Mouse (Mus musculus) adrenal gland (tissue): ENCODE measurements around the gene Palm2.

Experiments
- intact Hi-C: fragments of 180-260 bp; cut with DNase I; formaldehyde crosslinking; loops from one replicate; pipeline ENCODE4 v1.15.1; 2025

Gene Palm2

DNA sequence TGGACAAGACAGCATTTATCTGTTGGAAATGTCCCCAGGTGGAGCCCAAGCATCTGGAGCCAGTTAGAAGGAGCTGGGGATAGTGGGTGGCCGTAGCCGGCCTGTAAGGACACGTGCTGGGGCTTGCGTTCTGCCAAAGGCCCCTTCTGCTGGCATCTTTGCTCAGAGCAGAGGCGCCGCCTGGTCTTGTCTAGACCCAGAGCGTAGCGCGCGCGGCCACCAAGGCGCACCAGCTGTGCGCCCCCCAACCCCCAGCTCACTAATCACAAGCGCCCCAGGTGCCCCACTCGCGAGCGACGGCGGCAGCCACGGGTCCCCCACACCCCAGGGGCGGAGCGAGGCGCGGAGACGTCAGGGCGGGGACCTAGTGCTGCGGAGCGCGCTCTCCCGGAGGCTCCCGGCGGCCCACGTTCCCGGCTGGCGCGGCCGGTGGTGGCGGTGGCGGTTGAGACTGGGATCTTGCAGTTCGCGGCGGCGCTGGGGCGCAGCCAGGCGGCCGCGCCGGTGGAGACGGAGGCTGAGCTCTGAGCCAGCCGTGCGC lies 133.7 kb downstream of the Palm2 start, which contains the start of gene Pakap:
TSS of gene Pakap (plus strand) at position 514 of the 541 bp plus-strand sequence.
- intact Hi-C loops = loop anchor here (5.0 kb wide), 1 partner anchor 40 kb away; no protein-coding TSS in a partner anchor

DNA sequence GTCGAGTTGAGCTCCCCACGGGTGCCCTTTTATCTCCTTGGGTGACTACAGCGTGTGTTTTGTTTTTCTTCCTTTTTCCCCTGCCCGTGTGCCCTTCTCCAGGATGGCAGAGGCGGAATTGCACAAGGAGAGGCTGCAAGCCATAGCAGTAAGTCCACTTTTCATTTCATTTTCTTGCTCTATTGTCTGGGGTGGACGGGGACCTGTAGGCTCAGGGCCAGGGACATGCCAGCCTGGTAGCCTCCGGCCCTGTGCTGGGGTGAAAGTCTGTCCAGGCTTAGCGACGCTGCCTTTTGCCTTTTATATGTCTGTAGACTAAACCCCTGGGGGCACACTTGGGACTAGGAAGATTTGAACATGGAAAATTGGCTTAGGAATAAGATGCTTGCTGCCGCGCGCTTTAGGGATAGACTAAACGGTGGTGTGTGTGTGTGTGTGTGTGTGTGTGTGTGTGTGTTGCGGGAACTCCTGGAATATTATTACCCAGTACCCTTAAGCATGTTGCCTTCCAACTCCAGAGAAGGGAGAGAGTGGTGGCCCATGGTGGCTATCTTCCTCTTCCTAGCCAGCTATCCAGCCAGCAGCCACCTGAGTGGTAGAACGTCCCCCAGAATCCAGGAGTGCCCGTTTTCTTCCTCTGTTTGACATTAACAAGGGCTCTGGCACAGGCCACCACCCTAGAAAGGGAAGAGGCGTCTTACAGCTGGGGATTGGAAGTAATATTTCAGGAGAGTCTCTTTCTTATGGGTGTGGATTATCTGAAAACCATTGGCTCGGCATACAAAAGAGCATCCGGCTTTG lies 134.4 kb downstream of the Palm2 start:
- intact Hi-C loops = loop anchor here (5.0 kb wide), 1 partner anchor 39 kb away; no protein-coding TSS in a partner anchor

GRCm38 (mm10) chr4:57569069-57569355 lies 135.0 kb downstream of the Palm2 start:
- intact Hi-C loops = loop anchor here (5.0 kb wide), 1 partner anchor 38 kb away; no protein-coding TSS in a partner anchor

GRCm38 (mm10) chr4:57569711-57570110 lies 135.7 kb downstream of the Palm2 start:
- intact Hi-C loops = loop anchor here (5.0 kb wide), 1 partner anchor 38 kb away; no protein-coding TSS in a partner anchor

DNA sequence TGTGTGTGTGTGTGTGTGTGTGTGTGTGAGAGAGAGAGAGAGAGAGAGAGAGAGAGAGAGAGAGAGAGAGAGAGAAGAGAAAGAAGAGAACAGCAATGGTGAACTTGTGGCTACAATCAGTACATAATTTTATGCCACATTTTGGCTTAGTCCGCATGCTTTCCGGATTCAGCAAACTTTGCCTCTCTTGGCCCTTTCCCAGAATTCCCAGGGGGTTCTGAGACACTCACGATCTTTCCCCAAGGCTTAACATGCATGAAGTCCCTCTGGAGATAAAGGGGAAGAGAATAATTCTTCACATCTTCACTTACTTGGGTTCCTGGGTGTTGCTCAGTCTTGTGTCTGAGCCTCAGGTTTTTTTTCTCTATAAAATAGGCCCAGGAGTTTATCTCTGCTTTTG lies 136.2 kb downstream of the Palm2 start:
- intact Hi-C loops = no loop called here

DNA sequence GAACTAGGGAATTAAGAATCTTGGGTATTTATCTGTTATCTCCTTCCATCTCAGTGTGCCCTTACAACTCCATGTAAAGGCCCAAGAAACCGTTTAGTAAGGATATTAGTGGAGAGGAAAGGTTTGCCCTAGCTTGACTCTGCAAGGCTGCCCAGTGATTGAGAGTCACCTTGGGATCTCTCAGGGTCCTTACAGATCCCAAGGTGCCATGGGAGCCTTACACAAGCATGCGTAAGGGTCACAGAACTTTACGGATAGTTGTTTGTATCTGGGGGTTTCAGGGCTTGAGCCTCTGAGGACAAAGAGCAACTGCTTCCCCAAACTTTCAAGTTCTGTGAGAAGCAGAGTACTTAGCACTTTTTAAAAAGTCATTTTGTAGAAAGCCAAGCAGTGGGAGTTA lies 140.1 kb downstream of the Palm2 start:
- intact Hi-C loops = no loop called here

DNA sequence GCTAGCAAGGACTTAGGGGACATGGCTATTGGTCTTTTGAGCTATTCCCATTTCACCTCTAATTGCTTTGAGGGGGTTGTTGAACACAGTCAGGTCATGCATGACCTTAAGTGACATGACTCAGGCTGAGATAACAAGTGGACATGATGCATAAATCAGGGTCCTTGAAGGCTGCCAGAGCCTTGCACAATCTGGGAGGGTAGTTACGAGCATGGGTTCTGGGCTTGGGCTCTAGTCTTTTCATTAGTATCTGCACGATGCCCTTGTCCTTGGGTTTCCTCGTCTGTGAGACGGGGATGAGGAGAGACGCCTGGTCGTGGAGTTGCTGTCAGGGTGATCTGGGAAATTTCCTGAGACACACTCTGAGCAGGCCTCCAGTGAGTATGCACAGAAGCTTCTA lies 140.6 kb downstream of the Palm2 start:
- intact Hi-C loops = no loop called here

GRCm38 (mm10) chr4:57575686-57576085 lies 141.6 kb downstream of the Palm2 start:
- intact Hi-C loops = no loop called here

DNA sequence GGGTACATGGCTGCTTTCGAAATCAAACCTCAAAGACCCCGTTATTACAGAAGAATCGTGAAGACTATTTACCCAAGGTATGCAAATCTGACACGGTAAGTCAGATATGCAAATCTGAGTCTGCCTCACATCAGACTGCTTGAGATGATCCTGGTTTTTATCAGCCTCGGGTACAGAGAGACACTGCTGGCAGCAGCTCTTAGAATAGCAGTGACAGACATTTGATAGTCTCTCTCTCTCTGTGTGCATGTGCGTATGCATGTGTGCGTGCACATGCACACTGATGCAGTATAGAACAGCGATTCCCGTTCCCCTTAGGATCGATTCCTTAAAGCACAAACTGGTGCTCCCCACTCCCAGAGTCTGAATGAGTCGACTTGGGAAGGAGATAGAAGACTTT lies 142.0 kb downstream of the Palm2 start:
- intact Hi-C loops = no loop called here

GRCm38 (mm10) chr4:57579683-57580082 lies 145.6 kb downstream of the Palm2 start:
- intact Hi-C loops = no loop called here

- intact Hi-C loops = no loop called here
Measured at GRCm38 (mm10) chr4:57585281-57585800, 151.3 kb downstream of the Palm2 start.

GRCm38 (mm10) chr4:57586933-57587658 lies 153.0 kb downstream of the Palm2 start:
- intact Hi-C loops = no loop called here

DNA sequence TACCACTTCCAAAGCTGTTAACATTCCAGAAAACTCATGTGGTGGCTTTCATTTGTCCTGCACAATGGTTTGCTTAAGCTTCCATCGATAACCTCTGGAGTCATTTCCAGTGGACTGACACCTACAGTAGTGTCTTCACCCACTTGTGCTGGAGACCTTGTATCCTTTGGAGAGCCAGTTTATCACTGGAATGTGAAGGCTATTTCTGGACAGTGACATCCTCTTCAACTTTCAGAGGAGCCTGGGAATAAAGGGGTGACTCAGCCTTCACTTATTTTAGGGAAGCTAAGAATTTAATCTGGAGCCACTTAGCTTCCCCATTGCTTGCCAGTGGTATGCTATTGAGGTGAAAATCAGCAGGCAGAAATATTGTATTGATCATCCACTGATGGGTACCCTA lies 154.3 kb downstream of the Palm2 start:
- intact Hi-C loops = no loop called here

- intact Hi-C loops = no loop called here
Measured at GRCm38 (mm10) chr4:57592751-57593150, 158.7 kb downstream of the Palm2 start.

GRCm38 (mm10) chr4:57599946-57600345 lies 165.9 kb downstream of the Palm2 start:
- intact Hi-C loops = loop anchor here (10.0 kb wide), 1 partner anchor 235 kb away; no protein-coding TSS in a partner anchor

DNA sequence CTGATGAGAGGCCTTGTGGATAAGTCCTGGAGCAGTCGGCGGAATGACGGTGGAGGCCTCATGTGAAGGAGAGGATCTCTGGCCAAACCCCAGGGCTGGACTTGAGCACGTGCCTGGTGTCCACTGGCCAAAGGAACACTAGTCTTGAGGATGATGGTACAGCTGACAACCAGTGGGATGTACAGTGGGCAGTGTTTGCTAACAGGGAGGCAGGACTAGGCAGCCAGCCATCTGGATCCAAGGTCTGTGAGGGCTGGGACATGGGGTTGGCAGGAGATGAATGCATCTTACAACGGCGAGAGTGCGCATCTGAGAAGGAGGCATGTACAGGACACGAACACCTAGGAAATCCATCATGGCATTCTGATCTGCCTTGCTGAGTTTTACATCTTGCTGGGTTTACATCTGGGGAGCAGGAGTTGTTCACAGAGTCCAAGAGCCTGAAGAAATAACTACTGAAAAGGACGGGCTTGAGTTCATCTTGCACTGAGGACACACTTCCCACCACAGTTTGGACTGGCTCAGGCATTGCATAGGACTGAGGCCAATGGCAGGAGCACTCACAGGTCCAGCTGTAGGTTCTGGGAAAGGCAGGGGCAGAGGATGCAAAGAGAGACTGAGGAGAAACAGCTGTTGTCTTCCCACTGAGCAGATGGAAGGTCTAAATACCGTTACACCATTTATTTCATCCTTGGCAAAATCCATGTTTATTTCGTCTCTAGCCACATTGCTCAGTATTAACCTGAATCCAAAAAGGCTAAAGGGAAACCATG lies 166.8 kb downstream of the Palm2 start:
- intact Hi-C loops = loop anchor here (10.0 kb wide), 1 partner anchor 236 kb away; no protein-coding TSS in a partner anchor

- intact Hi-C loops = loop anchor here (10.0 kb wide), 1 partner anchor 237 kb away; no protein-coding TSS in a partner anchor
Measured at GRCm38 (mm10) chr4:57601458-57601835, 167.4 kb downstream of the Palm2 start.

DNA sequence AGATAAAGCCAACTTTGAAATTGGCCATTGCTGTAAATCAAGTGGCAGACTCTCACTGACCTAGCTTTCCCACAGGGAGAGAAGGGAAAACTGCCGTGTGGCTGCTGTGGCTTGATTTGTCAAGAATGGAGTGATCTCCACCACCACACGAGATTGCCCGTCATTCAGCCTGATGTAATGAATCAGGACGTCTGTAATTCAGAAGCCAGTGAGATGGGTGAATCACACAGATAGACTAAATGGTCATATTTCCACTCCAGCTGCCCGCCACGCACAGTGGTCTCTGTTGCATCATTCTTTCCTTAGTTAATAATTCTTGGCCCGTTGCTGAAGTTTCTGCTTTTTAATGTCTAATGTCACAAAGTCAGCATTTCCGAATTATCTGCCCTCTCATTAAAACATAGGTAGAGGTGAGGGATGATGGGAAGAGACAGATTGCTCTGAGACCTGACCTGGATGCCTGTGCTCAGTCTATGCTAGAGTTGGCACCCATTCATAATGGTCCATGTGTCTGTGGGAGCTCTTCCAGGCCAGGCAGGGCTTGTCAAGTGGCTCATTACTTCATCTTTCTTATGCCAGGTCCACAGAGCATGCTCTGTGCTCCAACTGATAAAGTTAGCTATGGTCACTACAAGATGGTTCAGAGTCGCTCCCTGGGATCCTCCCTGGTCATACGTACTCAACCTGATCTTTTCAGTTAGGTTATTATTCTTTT lies 168.0 kb downstream of the Palm2 start:
- intact Hi-C loops = loop anchor here (10.0 kb wide), 1 partner anchor 237 kb away; no protein-coding TSS in a partner anchor

- intact Hi-C loops = loop anchor here (5.0 to 10.0 kb wide), 2 partner anchors 39 to 241 kb away; partner anchors contain the start of gene Pakap
Measured at GRCm38 (mm10) chr4:57606258-57606657, 172.2 kb downstream of the Palm2 start.
